Mouse (Mus musculus) liver, embryonic 14.5 days (tissue): ENCODE data around the gene Tmem104. TPM values are rescaled to one million over a fixed set of nuclear protein-coding genes. Genes with fewer than 3 reads are reported as not detected.

Experiments
- ATAC-seq: fragments of 200-750 bp; cut with Nextera tagmentation; 2 replicates; pipeline ENCODE4 v1.8.0; 2017; ENCODE audit warnings: moderate number of reproducible peaks, mild to moderate bottlenecking, moderate library complexity; ENCODE audit not compliant: insufficient read depth
- DNase-seq, 3 experiments: peaks; one replicate each; pipeline ENCODE4 v3.0.0-alpha.2; 2012 to 2013; ENCODE audit warnings: low read depth in 3 of 3, low spot score in 3 of 3
- H3K27ac ChIP-seq: fragments of 300-500 bp; sonication (generic); 2 replicates; pipeline ENCODE4 v1.5.1; 2014; ENCODE audit warnings: moderate library complexity, mild to moderate bottlenecking, control low read depth, inconsistent platforms
- H3K27me3 ChIP-seq: fragments of 300-500 bp; sonication (generic); 2 replicates; pipeline ENCODE4 v1.6.1; 2014; ENCODE audit warnings: mild to moderate bottlenecking, low read length, moderate library complexity; ENCODE audit not compliant: control insufficient read depth, insufficient read depth
- H3K36me3 ChIP-seq: fragments of 300-500 bp; sonication (generic); replicated peaks from 2 replicates; pipeline ENCODE4 v1.6.1; 2014; ENCODE audit warnings: low read depth; ENCODE audit not compliant: control insufficient read depth, insufficient read depth
- H3K4me1 ChIP-seq, 2 experiments: fragments of 200-500 bp in 1 of 2; fragments of 300-500 bp in 1 of 2; sonication (generic) in 1 of 2; replicated peaks; 2 replicates each; pipeline ENCODE4 v1.6.1; 2012 to 2014; ENCODE audit warnings: antibody characterized with exemption in 1 of 2, inconsistent platforms in 1 of 2, low read length in 1 of 2; ENCODE audit not compliant: control insufficient read depth in 2 of 2, insufficient read depth in 2 of 2
- H3K4me2 ChIP-seq: fragments of 300-500 bp; sonication (generic); 2 replicates; pipeline ENCODE4 v1.6.1; 2014; ENCODE audit warnings: low read depth, mild to moderate bottlenecking, control low read depth, moderate library complexity
- H3K4me3 ChIP-seq, 2 experiments: fragments of 200-500 bp in 1 of 2; fragments of 300-500 bp in 1 of 2; sonication (generic) in 1 of 2; 2 replicates each; pipeline ENCODE4 v1.5.1; 2012 to 2014; ENCODE audit warnings: low read depth in 2 of 2, low read length in 2 of 2, mild to moderate bottlenecking in 2 of 2, control low read depth in 1 of 2, inconsistent platforms in 1 of 2, moderate library complexity in 1 of 2; ENCODE audit not compliant: insufficient read depth in 1 of 2
- H3K9ac ChIP-seq: fragments of 300-500 bp; sonication (generic); replicated peaks from 2 replicates; pipeline ENCODE4 v1.6.1; 2014; ENCODE audit warnings: mild to moderate bottlenecking, control low read depth, moderate library complexity
- H3K9me3 ChIP-seq: fragments of 300-500 bp; sonication (generic); 2 replicates; pipeline ENCODE4 v1.6.1; 2016; ENCODE audit warnings: low read length, mixed read lengths; ENCODE audit not compliant: control insufficient read depth
- CTCF ChIP-seq: IDR thresholded peaks from 2 replicates; pipeline ENCODE4 v1.5.1; 2016; ENCODE audit warnings: antibody characterized with exemption, low read depth, control low read depth
- EP300 ChIP-seq: IDR thresholded peaks from 2 replicates; pipeline ENCODE4 v1.6.1; 2016; ENCODE audit warnings: antibody characterized with exemption, low read depth
- WGBS: fragments of 180-500 bp; shearing (Covaris S2); extraction: QIAGEN DNeasy Blood & Tissue Kit; methylation state at CpG from one replicate; pipeline ENCODE4 v1.1.7; 2014; ENCODE audit not compliant: insufficient replicate concordance; 5-methylcytosine and 5-hydroxymethylcytosine counted together
- polyA plus RNA-seq, 2 experiments: library from polyadenylated mRNA; depleted of rRNA in 1 of 2; stranded (reverse) in 1 of 2; unstranded in 1 of 2; fragments of >200 nt; fragmentation: Nextera tagmentation in 1 of 2; extraction: Ambion mirVana in 1 of 2; gene quantifications; 2 replicates each; pipeline versions ENCODE4 v1.2.1 to v1.2.3; 2012 to 2014

The Tmem104 gene
- polyA plus RNA-seq, 2 experiments, result 1.7 to 4.0 TPM

GRCm38 (mm10) chr11:115227640-115228039, 40.4 kb downstream of the Tmem104 start:
- no peak overlapping the region for H3K4me2 ChIP-seq
- H3K27me3 ChIP-seq, result no peaks in the 10 kb centered on the region
- H3K4me3 ChIP-seq, result no peak overlapping the region
- no peak overlapping the region for H3K9ac ChIP-seq
- 0 out of 4 replicates have a peak, but pooled peaks cover 0 to 2% of the 10 kb centered on the region in 2 experiments for H3K4me1 ChIP-seq
- ATAC-seq (no peak), DNase-seq (no peak)
- H3K9me3 ChIP-seq, result no peaks in the 10 kb centered on the region
- H3K36me3 ChIP-seq, result no peaks in the 10 kb centered on the region
- no peak overlapping the region for H3K27ac ChIP-seq
- TF ChIP-seq EP300 (no peak), CTCF (no peak)
- WGBS, result 62% methylated on average over 12 of the region's 12 CpGs

DNA sequence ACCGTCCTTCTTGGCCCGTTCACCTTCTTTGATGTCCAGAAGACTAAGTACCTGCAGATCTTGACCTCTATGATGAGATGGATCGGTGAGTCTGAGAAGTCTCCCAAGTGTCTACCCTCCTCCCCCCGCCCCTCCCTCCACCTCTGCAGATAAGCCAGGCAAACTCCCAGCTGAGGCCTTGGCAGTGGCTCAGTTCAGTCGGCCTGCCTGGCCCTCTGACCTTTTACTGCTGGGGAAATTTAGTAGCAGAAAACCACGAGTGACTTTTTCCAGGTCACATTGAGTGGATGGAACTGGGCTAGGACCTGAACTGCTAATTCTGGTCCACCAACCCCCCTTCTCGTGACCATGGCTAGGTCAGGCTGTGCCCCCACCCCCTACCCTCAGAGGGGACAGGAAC, 41.1 kb downstream of the Tmem104 start:
- no peak overlapping the region for H3K4me3 ChIP-seq
- H3K27ac ChIP-seq, result no peak overlapping the region
- no peak for TF ChIP-seq EP300
- TF ChIP-seq CTCF, result no peak
- ATAC-seq (no peak), DNase-seq (no peak)
- WGBS, result 48% methylated on average over 7 of the region's 7 CpGs
- H3K9me3 ChIP-seq, result no peaks in the 10 kb centered on the region
- no peaks in the 10 kb centered on the region for H3K27me3 ChIP-seq
- no peak overlapping the region for H3K9ac ChIP-seq
- no peaks in the 10 kb centered on the region for H3K36me3 ChIP-seq
- H3K4me1 ChIP-seq, result 0 out of 4 replicates have a peak, but pooled peaks cover 0 to 2% of the 10 kb centered on the region in 2 experiments
- no peak overlapping the region for H3K4me2 ChIP-seq

DNA sequence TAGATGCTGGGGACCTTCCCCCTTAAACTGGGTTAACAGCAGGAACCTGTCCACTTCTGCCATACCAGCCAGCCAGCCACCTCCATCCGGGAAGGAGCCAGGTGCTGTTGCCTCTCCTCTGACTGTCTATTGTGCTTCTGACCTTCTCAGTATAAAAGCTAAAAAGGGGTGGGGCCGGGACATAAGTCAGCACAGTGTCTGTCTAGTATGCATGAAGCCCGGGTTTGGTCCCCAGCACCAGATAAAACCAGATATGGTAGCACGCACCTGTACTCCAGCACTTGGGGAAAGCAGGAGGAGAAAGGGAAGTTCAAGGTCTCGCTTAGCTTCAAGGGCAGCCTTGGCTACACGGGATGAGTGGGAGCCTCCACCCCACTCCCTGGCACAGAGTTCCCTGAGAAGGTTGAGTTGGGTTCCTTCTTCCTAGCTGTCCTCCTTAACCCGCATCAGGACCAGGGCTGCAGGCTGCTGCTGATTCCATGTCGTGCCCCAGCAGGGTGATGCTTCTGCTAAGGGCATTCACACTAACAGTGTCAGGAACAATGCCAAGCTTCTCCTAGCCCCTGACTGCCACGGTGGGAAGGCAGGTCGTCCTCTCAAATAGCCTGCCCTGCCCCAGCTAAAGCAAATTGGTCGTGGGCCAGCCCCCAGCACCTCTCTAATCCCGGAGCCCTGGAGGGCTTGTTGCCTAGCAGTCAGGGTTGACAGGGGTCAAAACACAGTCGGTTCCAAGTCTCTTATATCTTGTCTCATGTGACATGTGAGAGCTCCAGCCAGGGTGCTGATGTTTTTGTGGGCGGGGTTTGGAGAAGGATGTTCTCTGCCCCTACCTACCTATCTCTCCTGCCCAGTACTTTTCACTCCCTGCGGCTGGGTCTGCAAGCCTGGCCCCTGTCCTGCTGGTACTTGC, 42.0 kb downstream of the Tmem104 start:
- WGBS, result 55% methylated on average over 15 of the region's 15 CpGs
- H3K4me3 ChIP-seq, result no peak overlapping the region
- no peaks in the 10 kb centered on the region for H3K9me3 ChIP-seq
- 0 out of 4 replicates have a peak, but pooled peaks cover 0 to 2% of the 10 kb centered on the region in 2 experiments for H3K4me1 ChIP-seq
- no peak overlapping the region for H3K4me2 ChIP-seq
- H3K36me3 ChIP-seq, result no peaks in the 10 kb centered on the region
- ATAC-seq, result no peak
- TF ChIP-seq CTCF (no peak), EP300 (no peak)
- H3K27me3 ChIP-seq, result no peaks in the 10 kb centered on the region
- DNase-seq, result no peak
- no peak overlapping the region for H3K9ac ChIP-seq
- H3K27ac ChIP-seq, result no peak overlapping the region

GRCm38 (mm10) chr11:115231168-115231915, 44.1 kb downstream of the Tmem104 start:
- no peak for DNase-seq
- no peak for TF ChIP-seq CTCF
- TF ChIP-seq EP300, result no peak
- H3K9ac ChIP-seq, result no peak overlapping the region
- H3K9me3 ChIP-seq, result no peaks in the 10 kb centered on the region
- H3K4me2 ChIP-seq, result no peak overlapping the region
- H3K36me3 ChIP-seq, result no peaks in the 10 kb centered on the region
- no peak for ATAC-seq
- no peaks in the 10 kb centered on the region for H3K27me3 ChIP-seq
- no peak overlapping the region for H3K4me3 ChIP-seq
- WGBS, result 38% methylated on average over 14 of the region's 14 CpGs
- H3K27ac ChIP-seq, result no peak overlapping the region
- H3K4me1 ChIP-seq, result 0 out of 4 replicates have a peak, but pooled peaks cover 0 to 2% of the 10 kb centered on the region in 2 experiments

GRCm38 (mm10) chr11:115231924-115232323, 44.6 kb downstream of the Tmem104 start:
- Histone ChIP-seq H3K9me3 (no peaks in the 10 kb centered on the region), H3K27ac (no peak overlapping the region), H3K4me1 (no peaks in the 10 kb centered on the region), H3K36me3 (no peaks in the 10 kb centered on the region), H3K27me3 (no peaks in the 10 kb centered on the region), H3K4me2 (no peak overlapping the region), H3K4me3 (no peak overlapping the region), H3K9ac (no peak overlapping the region)
- TF ChIP-seq EP300 (no peak), CTCF (no peak)
- DNase-seq, result no peak
- 62% methylated on average over 9 of the region's 9 CpGs for WGBS
- ATAC-seq, result no peak
